Mouse (Mus musculus) heart, postnatal 0 days (tissue): Measurements from ENCODE around the gene Tpcn2.

Experiments used
- CTCF ChIP-seq: IDR thresholded peaks from 2 replicates; pipeline ENCODE4 v1.5.1; 2016; ENCODE audit warnings: antibody characterized with exemption, control low read depth, low read depth
- EP300 ChIP-seq: IDR thresholded peaks from 2 replicates; pipeline ENCODE4 v1.6.1; 2016; ENCODE audit warnings: antibody characterized with exemption, low read depth

DNA sequence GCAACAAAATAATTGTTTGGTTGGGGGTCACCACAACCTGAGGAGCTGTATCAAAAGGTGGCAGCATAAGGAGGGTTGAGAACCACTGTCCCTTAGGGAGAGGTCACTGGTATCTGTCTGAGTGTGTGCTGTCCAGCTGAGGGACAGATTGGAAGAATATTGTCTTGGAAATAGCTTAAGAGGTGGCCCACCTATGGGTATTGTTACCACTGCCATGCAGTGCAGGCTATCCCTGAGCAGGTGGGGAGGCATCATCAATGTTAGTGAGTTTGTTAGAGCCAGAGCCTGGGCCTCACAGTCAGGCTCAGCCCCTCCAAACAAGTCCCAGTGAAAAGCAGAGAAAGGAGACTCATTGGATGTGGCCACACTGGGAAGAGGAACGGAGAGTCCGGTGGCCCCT, 8.0 kb upstream of the Tpcn2 start:
- no peak for TF ChIP-seq CTCF
- TF ChIP-seq EP300, result no peak
